Mouse (Mus musculus) embryo, embryonic 10 days (tissue): Measurements from ENCODE around the gene Fam98b.

Experiments used
- DNase-seq: peaks from one replicate; pipeline ENCODE4 v3.0.0-alpha.2; 2015; ENCODE audit warnings: low spot score

Fam98b gene

DNA sequence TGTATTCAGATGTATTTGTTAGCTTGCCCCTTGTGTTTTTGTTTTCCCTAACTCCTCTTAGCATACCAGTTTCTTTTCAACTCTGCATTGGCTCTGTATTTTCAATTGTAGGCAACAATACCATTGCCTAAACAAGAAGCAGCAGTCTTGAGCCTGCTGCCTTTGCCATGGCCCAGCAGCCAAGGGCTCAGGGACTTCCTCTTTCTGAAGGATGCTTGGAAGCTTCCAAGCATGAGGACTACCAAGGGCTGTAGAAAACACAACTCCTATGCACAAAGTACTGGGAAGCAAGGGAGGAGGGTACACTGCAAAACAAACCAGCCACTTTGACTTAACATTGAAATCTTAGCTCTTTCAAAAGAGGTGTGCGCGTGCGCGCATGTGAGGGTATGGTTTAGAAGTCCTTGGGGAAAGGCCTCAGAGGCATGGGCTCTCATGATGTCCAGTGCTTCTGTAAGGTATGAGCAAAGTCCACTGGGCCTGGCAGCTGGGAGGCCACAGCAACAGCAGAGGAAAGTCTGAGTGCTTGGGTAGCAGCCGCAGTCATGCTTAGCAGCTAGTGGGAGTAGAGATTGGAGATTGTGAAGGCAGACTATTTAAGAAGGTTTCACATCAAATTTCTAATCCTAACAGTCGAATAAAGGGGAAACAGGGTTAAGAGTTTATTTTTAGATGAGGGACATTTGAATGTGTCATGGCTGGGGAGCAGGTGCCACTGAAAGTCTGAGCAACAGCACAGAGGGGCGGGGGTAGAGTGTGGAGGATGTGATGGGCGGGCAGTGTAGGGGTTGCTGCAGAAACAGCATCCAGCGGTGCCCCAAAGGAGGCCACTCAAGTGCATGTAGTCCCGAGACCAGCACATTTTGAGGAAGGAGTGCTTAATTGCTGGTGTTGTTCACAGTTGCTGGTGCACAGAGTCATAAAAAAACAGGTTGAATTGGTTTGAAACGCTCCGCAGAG lies 54.1 kb downstream of the Fam98b start:
- no peak for DNase-seq

DNA sequence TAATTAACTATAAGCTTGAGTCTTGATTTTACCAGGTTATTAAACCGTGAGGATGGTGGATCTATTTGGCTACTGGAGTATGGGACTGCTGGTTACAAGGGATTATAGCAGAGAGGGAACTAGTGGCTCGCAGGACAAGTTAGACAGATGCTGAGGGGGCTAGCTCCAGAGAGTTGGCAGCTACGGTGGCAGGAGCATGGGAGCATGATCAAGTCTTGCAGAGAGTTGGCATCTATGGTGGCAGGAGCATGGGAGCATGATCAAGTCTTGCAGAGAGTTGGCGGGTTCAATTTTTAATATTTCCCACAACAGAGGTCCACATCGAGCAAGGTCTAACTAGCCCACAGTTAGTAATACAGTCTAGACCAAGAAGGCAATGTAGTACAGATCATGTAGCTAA lies 55.4 kb downstream of the Fam98b start:
- no peak for DNase-seq

DNA sequence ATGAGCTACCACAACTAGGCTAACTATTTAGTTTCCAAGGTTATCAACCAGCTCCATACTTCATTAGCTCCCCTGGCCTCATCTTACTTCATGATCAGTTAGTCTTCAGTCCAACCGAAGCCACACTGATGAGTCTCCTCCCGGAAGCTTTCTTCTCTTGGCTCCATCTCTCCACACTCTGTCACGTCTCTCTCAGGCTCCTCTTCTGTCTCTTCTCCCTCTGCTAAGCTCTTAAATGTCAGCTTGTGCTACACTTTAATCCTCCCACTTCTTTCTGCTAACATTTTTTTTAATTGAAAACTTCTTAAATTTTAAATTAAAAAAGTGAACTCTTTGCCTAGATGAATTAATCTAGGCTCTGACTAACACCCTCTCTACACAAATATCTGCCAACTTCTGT lies 58.4 kb downstream of the Fam98b start:
- no peak for DNase-seq

GRCm38 (mm10) chr2:117309046-117309445 lies 59.5 kb downstream of the Fam98b start:
- DNase-seq: no peak

GRCm38 (mm10) chr2:117311349-117311748 lies 61.8 kb downstream of the Fam98b start:
- no peak for DNase-seq

DNA sequence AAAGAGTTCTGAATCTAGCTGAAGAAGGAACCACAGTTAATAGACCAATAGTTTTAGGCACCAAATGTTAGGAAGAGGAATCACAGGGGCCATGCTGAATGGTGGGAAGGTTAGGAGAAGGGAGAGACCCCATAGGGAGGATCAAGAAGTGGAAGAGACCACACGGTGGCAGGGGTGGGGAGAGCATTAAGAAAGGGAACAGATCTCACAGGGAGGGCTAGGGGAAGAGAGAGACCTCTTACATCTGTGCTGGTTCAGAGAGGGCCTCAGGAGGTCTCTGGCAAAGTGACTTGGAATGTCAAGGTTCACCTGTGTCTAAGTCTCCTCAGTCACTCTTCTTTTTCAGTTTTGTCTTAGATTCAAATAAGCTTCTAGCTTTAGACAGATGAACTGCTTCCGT lies 62.5 kb downstream of the Fam98b start:
- DNase-seq: no peak

GRCm38 (mm10) chr2:117312441-117312895 lies 62.9 kb downstream of the Fam98b start:
- no peak for DNase-seq

DNA sequence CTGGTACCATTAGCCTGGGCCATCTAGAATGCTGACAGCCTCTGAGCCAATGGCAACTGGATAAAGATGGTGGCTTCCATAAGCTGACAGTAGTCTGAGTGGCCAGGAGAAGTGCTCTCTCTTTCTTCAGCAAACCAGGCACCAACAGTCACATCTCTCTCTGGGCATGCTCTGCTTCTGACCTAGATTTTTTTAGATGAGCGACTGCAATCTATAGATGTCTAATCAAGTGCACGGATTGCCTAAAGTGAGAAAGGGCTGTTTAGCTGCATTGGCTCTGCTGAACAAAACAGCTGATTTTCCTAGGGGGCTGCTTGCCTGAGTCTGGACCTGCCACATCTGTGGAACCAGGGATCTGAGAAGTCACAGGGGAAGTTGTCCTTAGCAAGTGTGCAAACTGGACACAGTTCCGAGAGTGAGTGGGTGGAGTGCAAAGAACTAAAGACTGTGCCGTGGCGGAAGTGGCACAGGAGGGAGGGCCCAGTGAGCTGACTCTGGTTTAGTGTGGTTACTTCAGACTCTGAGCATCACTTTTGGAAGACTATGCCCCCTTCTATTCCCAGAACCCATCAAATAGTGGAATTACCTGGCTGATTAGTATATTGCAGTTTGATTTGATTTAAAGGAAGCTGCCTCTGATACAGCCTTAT lies 64.2 kb downstream of the Fam98b start:
- DNase-seq: no peak

DNA sequence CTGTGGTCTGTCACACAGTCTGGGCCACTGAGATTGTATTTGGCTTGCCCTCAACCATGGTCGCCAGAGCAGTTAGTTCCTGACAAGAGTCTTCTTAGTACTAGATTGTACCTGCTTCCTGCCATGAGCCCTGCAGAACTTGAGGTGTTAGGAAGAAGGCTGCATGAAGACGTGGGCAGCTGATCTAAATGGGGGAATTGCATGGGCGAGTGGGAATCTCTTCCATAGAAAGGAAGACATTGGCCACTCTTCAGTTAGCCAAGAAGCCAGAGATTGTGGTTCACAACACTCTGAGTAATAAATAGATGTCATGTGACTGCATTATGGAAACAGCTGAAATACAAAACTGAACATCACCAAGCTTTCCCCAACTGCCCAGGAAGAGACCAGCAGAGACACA lies 69.5 kb downstream of the Fam98b start:
- no peak for DNase-seq
